Mouse (Mus musculus) spleen, adult 12 weeks (tissue): ENCODE results near the gene Stambpl1.
"Not testable (repeated sequence)": the region's sequence is repeated elsewhere in the genome, so short reads cannot be mapped to it uniquely, and the experiment has no call there.

Source experiments
- DNase-seq: peaks from one replicate; pipeline ENCODE4 v3.0.0; 2022; ENCODE audit warnings: low spot score

The Stambpl1 gene

GRCm38 (mm10) chr19:34198901-34199300, 6.9 kb downstream of the Stambpl1 start:
- no peak for DNase-seq

- DNase-seq, result no peak
Observed at GRCm38 (mm10) chr19:34199488-34199887, 7.5 kb downstream of the Stambpl1 start.

GRCm38 (mm10) chr19:34202668-34203067, 10.6 kb downstream of the Stambpl1 start:
- no peak for DNase-seq

- not testable (repeated sequence) for DNase-seq
Observed at GRCm38 (mm10) chr19:34206128-34206527, 14.1 kb downstream of the Stambpl1 start.

- DNase-seq, result no peak
Observed at GRCm38 (mm10) chr19:34206760-34207440, 14.9 kb downstream of the Stambpl1 start.

GRCm38 (mm10) chr19:34209031-34209430, 17.0 kb downstream of the Stambpl1 start:
- no peak for DNase-seq

- no peak for DNase-seq
Observed at GRCm38 (mm10) chr19:34209930-34210581, 18.0 kb downstream of the Stambpl1 start.

GRCm38 (mm10) chr19:34210841-34211240, 18.8 kb downstream of the Stambpl1 start:
- DNase-seq, result no peak

- no peak for DNase-seq
Observed at GRCm38 (mm10) chr19:34212489-34213250, 20.6 kb downstream of the Stambpl1 start.

GRCm38 (mm10) chr19:34213251-34213645, 21.2 kb downstream of the Stambpl1 start:
- DNase-seq, result no peak

GRCm38 (mm10) chr19:34214136-34214535, 22.1 kb downstream of the Stambpl1 start:
- no peak for DNase-seq

- no peak for DNase-seq
Observed at GRCm38 (mm10) chr19:34216956-34217355, 24.9 kb downstream of the Stambpl1 start.

GRCm38 (mm10) chr19:34217761-34218160, 25.7 kb downstream of the Stambpl1 start:
- no peak for DNase-seq

- DNase-seq, result no peak
Observed at GRCm38 (mm10) chr19:34219260-34219968, 27.4 kb downstream of the Stambpl1 start.

- DNase-seq, result no peak
Observed at GRCm38 (mm10) chr19:34220732-34221380, 28.8 kb downstream of the Stambpl1 start.

- no peak for DNase-seq
Observed at GRCm38 (mm10) chr19:34222805-34223204, 30.8 kb downstream of the Stambpl1 start.

GRCm38 (mm10) chr19:34231596-34231995, 39.6 kb downstream of the Stambpl1 start:
- DNase-seq, result no peak

- DNase-seq, result no peak
Observed at GRCm38 (mm10) chr19:34232326-34232725, 40.3 kb downstream of the Stambpl1 start.

GRCm38 (mm10) chr19:34233944-34234343, 41.9 kb downstream of the Stambpl1 start:
- DNase-seq, result no peak

- no peak for DNase-seq
Observed at GRCm38 (mm10) chr19:34236049-34236448, 44.0 kb downstream of the Stambpl1 start.

- DNase-seq, result no peak
Observed at GRCm38 (mm10) chr19:34237746-34238145, 45.7 kb downstream of the Stambpl1 start.
